Mouse (Mus musculus): ENCODE data around the gene Pax2.

Gene Pax2

GRCm38 (mm10) chr19:44748271-44748670 lies 7.6 kb upstream of the Pax2 start:
- DNase-seq (ENCODE audit: inconsistent age in 2 of 2, low spot score in 1 of 2) = no peak

GRCm38 (mm10) chr19:44749061-44749990 lies 6.5 kb upstream of the Pax2 start:
- no peak for DNase-seq (ENCODE audit: inconsistent age in 2 of 2, low spot score in 1 of 2)

DNA sequence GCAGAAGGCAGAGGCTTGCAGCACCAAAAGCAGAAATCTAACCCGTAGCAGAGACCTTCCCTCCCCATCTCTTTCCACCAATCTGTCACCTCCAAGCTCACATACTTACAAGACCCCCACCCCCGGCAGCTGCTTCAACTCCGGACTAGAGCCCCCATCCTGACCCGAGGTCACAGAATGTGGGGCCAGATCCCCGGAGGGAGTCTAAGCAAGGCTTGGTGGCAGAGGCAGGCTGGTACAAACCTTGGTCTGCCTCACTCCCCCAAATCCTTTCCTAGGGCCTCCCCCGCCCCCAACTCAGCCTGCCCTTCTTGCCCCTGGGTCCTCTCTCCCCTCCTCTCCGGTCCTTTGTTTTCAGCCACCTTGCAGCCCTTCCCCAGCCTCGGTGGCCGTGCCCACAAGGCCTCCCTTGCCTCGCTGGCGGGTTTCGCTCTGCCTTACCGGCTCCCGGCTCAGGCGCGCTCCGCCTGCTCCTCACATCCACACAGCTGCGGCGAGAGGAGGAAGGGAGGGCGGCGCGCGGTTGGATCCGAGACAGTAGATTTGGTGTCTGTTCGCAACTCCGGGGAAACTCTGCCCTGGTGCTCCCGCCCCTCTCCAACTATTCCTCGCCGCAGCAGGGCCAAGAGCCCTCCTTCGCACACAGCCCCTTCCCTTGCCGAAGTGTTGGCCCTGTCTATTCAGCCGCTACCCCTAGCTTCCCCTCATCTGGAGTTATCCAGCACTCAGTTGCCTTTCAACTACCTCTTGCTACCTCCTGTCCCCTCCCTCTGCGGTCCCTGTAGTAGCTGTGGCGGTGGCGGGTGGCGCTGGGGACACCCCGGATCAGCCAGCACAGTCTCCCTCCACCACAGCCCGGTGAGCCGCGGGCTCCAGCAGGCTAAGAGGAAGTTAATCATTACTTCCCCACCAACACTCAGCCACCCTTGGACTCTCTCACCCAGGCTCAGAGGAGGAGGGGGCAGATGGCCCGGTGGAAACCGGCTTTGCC lies 5.5 kb upstream of the Pax2 start:
- DNase-seq (ENCODE audit: inconsistent age in 2 of 2, low spot score in 1 of 2) = no peak

GRCm38 (mm10) chr19:44751042-44751441 lies 4.8 kb upstream of the Pax2 start:
- no peak for DNase-seq (ENCODE audit: inconsistent age in 2 of 2, low spot score in 1 of 2)

DNA sequence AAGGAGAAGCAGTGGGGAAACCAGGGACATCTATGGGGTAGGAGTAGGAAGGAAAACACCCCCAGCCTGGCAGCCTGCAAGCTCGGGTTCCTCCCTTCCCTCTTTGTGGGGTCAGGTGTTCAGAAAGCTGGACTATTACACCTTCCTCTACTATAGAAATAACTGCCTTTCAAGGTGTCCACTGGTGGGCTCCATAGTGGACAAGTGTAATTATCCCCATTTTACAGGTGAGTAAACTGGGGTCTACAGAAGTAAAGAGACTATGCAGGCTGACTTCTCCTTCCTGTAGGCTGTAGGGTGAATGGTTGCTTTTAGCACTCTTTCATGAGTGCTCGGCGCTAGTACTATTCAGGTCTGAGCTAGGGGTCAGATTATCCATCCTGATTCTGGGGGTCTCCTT lies 4.3 kb upstream of the Pax2 start:
- DNase-seq (ENCODE audit: inconsistent age in 2 of 2, low spot score in 1 of 2) = no peak

GRCm38 (mm10) chr19:44752056-44752940 lies 3.5 kb upstream of the Pax2 start:
- DNase-seq (ENCODE audit: inconsistent age in 2 of 2, low spot score in 1 of 2) = no peak

DNA sequence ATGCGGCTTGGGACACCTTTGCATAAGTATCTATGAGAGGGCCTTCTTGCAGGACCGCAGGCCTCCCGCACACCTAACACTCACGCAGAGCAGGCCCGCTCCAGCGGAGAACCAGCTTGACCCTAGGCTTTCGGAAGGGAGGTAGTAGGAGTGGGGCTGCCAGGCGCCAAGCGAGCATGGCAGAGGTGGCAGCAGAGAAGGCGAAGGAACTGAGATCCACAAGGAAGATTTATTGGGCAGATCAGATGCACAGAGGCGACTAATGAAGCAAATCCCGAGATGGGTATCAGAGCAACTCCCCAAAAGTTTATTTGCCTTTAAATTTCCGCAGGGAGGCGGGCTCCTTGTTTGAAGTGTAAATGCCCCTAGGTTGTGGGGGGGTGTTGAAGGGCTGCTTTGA lies 2.5 kb upstream of the Pax2 start:
- DNase-seq (ENCODE audit: inconsistent age in 2 of 2, low spot score in 1 of 2) = no peak

DNA sequence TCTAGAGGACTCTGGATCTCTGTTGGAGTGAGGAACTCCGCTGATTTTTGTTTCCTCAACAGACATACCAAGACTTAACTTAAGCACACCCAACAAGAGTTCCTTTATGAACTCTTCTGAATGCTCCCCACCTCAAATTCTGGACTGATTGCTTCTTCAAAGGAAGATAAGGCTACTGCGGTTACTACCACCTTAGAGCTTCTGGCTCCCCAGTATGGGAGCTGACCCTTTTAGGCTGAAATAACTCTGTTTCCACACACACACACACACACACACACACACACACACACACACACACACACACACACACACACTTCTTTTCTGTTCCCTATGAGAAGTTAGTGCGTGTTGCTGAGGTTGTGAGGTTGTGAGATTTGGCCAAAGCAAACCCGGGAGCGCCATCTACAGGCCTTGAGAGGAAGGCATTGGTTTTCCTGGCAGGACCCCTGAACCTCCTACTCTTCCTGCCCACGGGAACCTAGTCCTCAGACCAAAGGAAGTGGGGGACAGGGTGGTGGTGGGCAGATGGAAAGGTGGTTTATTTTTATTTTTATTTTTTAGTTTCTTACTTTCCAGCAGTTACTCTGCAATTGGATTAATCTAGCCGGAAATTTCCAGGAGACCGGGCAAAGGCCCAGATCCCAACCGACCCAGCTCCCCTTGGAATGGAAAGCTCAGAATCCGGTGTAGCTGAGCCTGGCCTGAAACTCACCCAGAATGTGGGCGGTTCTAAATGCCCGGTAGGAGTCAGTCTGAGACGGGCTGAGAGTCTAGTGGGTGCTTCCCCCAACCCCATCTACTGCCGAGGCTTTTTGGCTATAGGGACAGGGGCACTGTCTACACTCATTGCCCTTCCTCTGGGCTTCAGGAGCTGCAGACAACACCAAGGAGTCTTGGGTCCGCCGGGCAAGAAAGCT lies 1.1 kb upstream of the Pax2 start:
- peak; percentile 38 to 77 for DNase-seq (ENCODE audit: inconsistent age in 2 of 2, low spot score in 1 of 2)

GRCm38 (mm10) chr19:44755378-44755692 lies 510 bp upstream of the Pax2 start:
- DNase-seq (ENCODE audit: inconsistent age in 2 of 2, low spot score in 1 of 2) = no peak

GRCm38 (mm10) chr19:44756421-44757230 lies 781 bp downstream of the Pax2 start:
- DNase-seq (ENCODE audit: inconsistent age in 2 of 2, low spot score in 1 of 2) = peak in 1 of 2 experiments; percentile 53

DNA sequence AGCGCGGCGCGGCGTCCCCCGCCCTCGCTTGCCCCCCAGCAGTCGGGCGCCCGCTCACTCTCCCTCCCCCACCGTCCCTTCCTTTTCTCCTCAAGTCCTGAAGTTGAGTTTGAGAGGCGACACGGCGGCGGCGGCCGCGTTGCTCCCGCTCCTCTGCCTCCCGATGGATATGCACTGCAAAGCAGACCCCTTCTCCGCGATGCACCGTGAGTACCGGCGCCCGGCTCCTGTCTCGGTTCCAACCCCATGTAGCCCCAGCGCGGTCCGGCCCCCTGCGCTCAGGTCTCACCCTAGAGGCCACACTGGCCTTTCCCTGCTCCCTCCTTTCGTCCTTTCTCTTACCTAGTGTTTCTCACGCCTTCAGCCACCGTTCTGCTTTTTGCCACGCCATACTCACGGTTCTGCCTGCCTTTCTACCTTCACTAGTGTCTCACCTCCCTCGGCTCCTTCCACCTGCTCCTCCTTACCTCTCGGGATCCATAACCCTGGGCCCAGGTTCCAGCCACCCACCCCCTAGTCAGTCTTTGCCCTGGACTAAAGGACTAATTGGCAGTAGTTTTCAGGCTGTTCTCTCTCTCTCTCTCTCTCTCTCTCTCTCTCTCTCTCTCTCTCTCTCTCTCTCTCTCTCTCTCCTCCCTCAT lies 1.5 kb downstream of the Pax2 start:
- no peak for DNase-seq (ENCODE audit: inconsistent age in 2 of 2, low spot score in 1 of 2)

DNA sequence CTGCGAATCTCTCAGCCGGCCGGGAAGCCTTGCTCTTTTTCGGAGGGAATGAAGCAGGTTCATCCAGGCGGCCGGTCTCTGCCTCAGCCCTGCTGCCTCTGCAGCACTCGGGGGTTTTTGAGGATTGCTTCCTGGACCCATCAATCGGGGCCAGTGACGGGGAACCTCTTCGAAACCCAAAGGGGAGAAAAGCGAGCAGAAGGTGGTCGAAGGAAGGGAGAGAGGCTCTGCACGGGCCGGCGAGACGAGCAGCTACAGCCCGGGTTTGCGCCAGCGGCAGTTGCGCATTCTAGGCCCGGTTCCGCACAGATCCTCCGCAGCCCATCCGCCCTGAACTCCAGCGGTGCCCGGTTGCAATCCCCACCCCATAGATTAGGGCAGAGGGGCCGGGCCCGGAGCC lies 3.0 kb downstream of the Pax2 start:
- no peak for DNase-seq (ENCODE audit: inconsistent age in 2 of 2, low spot score in 1 of 2)

DNA sequence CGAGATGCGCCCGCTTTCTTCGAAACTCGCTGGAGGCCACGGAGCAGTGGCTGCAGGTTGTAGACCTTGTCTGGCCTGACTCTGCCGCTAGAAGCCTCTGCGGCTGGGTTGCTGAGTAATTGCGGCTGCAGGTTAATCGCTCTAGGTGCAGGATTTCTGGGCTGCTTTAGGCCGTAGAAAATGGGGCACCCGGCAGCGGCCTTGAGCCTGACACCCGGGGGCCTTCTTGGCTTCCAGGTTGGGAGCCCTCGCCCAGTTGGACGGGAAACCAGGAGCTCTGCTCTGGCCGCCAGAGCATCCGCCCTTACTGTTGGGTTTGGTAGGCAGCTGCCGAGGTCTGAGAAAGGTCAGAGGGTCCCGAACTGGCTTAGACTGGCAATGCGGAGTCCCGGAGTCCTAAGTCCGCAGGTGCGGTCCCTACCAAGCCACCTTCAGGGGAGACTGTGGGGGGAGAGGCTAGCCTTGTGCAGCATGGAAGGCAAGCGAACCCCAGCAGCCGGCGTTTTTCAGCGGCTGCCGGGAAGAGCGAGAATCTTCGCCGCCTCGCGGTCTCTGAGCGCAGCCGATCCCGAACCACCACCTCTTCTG lies 3.8 kb downstream of the Pax2 start:
- peak in 1 of 2 experiments; percentile 30 for DNase-seq (ENCODE audit: inconsistent age in 2 of 2, low spot score in 1 of 2)

DNA sequence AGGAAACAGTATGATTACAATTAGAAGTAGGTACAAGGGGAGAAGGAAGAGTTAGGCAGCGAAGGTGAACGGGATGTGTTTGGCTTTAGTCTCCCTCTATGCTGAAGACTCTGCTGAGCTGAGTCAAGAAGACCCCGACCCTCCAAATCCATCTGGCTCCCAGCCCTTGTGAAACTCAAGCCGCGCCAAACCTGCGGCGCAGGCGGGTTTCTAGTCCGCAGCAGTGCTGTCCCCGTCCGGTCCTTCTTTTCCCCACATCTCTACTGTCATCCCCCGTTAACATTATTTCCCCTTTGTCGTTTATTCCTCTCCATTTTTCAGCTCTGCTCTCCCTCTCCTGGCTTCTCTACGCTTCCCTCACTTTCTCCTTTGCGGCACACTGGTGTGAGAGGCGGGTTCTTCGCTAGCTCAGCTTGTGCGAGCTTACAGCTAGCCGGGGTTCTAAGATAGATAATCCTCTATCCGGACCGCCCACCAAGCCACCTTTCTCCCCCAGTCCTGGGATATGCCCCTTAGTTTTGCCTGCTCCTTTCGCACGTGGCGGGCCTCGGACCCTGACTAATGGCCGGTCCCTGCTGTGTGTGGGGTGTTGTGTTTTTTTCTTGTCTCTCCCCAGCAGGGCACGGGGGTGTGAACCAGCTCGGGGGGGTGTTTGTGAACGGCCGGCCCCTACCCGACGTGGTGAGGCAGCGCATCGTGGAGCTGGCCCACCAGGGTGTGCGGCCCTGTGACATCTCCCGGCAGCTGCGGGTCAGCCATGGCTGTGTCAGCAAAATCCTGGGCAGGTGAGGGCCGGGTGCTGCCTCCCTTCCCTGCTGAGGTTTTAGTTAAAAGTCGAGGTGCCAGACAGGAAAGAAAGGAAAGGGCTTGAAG lies 4.7 kb downstream of the Pax2 start:
- DNase-seq (ENCODE audit: inconsistent age in 2 of 2, low spot score in 1 of 2) = peak in 1 of 2 experiments; percentile 21

DNA sequence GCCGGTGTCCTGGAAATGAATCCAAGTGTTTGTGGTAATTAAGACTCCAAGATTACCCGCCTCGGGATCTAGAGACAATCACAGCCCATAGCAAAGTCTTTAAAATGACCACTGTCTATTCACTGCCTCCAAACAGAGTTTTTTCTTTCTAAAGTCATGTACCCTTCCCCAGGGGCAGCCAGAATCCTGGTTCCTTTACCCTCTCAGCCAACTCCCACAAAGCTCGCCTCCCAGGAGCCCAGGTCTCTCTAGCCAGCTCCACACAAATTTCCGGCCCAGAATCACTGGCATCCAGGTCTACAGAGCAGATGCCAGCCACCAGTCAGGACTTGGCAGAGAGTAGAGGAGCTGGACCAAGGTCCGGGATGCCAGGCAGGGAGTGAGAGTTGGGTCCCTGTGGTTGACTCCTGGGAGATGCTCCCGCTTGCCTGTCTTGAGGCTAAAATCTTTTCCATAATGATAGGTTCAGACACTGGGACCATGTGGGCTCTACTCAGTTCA lies 6.3 kb downstream of the Pax2 start:
- DNase-seq (ENCODE audit: inconsistent age in 2 of 2, low spot score in 1 of 2) = no peak

GRCm38 (mm10) chr19:44770268-44771050 lies 14.6 kb downstream of the Pax2 start:
- no peak for DNase-seq (ENCODE audit: inconsistent age in 2 of 2, low spot score in 1 of 2)
